Mouse (Mus musculus) liver, adult 2 months (tissue): ENCODE data around the gene Tigd3.

Experiments used
- CTCF ChIP-seq: fragments of 200-500 bp; IDR thresholded peaks from 2 replicates; pipeline ENCODE4 v1.5.1; 2011; ENCODE audit warnings: low read depth, low read length, control low read depth
- POLR2A ChIP-seq: fragments of 200-500 bp; IDR thresholded peaks from 2 replicates; pipeline ENCODE4 v1.6.1; 2011; ENCODE audit warnings: low read length, control low read depth; ENCODE audit not compliant: insufficient read depth; ENCODE audit errors: extremely low read depth

DNA sequence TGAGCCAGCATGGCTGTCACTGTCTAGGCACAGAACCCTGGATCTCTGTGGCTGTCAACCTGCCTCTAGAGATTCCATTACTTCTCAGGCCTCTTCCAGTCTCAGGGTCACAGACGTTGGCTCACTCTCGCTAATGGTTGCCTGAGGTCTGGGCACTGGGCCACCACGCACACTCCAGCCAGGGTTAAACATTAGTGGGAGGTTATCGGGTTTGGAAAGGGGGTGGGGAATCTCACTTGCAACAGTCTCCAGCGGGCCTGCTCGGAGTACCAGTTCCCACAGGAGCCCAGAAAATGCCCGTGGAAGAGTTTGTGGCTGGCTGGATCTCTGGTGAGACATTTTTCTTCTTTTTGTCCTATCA lies 15.6 kb downstream of the Tigd3 start:
- no peak for TF ChIP-seq CTCF
- 0 out of 2 replicates have a peak, but pooled peaks have one; percentile 20 for TF ChIP-seq POLR2A
